Mouse (Mus musculus) MEL (cell line): ENCODE results near the gene Asgr2. TPM values are rescaled to one million over a fixed set of nuclear protein-coding genes. Genes with fewer than 3 reads are reported as not detected.
A peak's percentile ranks its signal among the peaks of the same experiment; 100 is the strongest.

Source experiments
- DNase-seq: peaks from one replicate; pipeline ENCODE4 v3.0.0; 2011; ENCODE audit warnings: low read depth, low spot score
- H3K27ac ChIP-seq: 2 replicates; pipeline ENCODE4 v1.5.1; 2012; ENCODE audit warnings: low read depth, mild to moderate bottlenecking, control low read depth, low read length, moderate library complexity; ENCODE audit not compliant: control insufficient read depth
- H3K27me3 ChIP-seq, 2 experiments: fragments of 150-350 bp in 1 of 2; sonication (generic) in 1 of 2; 2 replicates each; pipeline ENCODE4 v1.6.1; 2012; ENCODE audit warnings: low read length in 2 of 2, mild to moderate bottlenecking in 2 of 2, improper control_type of control experiment in 1 of 2, moderate library complexity in 1 of 2; ENCODE audit not compliant: insufficient read depth in 2 of 2, control insufficient read depth in 1 of 2
- H3K36me3 ChIP-seq, 2 experiments: 2 replicates each; pipeline ENCODE4 v1.6.1; 2012 to 2014; ENCODE audit warnings: low read length in 2 of 2, improper control_type of control experiment in 1 of 2, inconsistent platforms in 1 of 2, mild to moderate bottlenecking in 1 of 2; ENCODE audit not compliant: insufficient read depth in 2 of 2, control insufficient read depth in 1 of 2
- H3K4me1 ChIP-seq, 2 experiments: fragments of 150-350 bp in 1 of 2; sonication (generic) in 1 of 2; 2 replicates each; pipeline ENCODE4 v1.6.1; 2012; ENCODE audit warnings: low read length in 2 of 2, improper control_type of control experiment in 1 of 2, mild to moderate bottlenecking in 1 of 2; ENCODE audit not compliant: insufficient read depth in 2 of 2, control insufficient read depth in 1 of 2
- H3K4me3 ChIP-seq, 2 experiments: fragments of 150-350 bp in 1 of 2; sonication (generic) in 1 of 2; 2 replicates each; pipeline ENCODE4 v1.5.1; 2012; ENCODE audit warnings: low read depth in 2 of 2, low read length in 2 of 2, mild to moderate bottlenecking in 2 of 2, moderate library complexity in 2 of 2, control low read depth in 1 of 2, improper control_type of control experiment in 1 of 2; ENCODE audit not compliant: control insufficient read depth in 1 of 2, insufficient read depth in 1 of 2
- H3K79me2 ChIP-seq: 2 replicates; pipeline ENCODE4 v1.6.1; 2012; ENCODE audit warnings: mild to moderate bottlenecking, low read length, moderate library complexity; ENCODE audit not compliant: control insufficient read depth, poor library complexity, insufficient read depth
- H3K9ac ChIP-seq: 2 replicates; pipeline ENCODE4 v1.6.1; 2012; ENCODE audit warnings: low read depth, mild to moderate bottlenecking, control low read depth, low read length, moderate library complexity; ENCODE audit not compliant: control insufficient read depth, poor library complexity, severe bottlenecking
- H3K9me3 ChIP-seq: fragments of 150-350 bp; sonication (generic); replicated peaks from 2 replicates; pipeline ENCODE4 v1.6.1; 2012; ENCODE audit warnings: mild to moderate bottlenecking, low read length, improper control_type of control experiment, moderate library complexity; ENCODE audit not compliant: insufficient read depth
- CHD1 ChIP-seq: IDR thresholded peaks from 2 replicates; pipeline ENCODE4 v1.6.1; 2012; ENCODE audit warnings: low read depth, mild to moderate bottlenecking, inconsistent platforms, low read length, improper control_type of control experiment
- CTCF ChIP-seq, 3 experiments: IDR thresholded peaks in 2 of 3; conservative IDR thresholded peaks in 1 of 3; 2 replicates each; pipeline ENCODE4 v1.5.1; 2011 to 2012; ENCODE audit warnings: low read length in 3 of 3, low read depth in 2 of 3, mild to moderate bottlenecking in 2 of 3, improper control_type of control experiment in 1 of 3, inconsistent platforms in 1 of 3, mixed read lengths in 1 of 3, moderate library complexity in 1 of 3; ENCODE audit not compliant: control insufficient read depth in 1 of 3, insufficient read depth in 1 of 3, poor library complexity in 1 of 3, severe bottlenecking in 1 of 3
- E2F4 ChIP-seq: IDR thresholded peaks from 2 replicates; pipeline ENCODE4 v1.6.1; 2011; ENCODE audit warnings: low read depth, low read length, improper control_type of control experiment, borderline replicate concordance
- ELF1 ChIP-seq: IDR thresholded peaks from 2 replicates; pipeline ENCODE4 v1.6.1; 2014; ENCODE audit warnings: low read depth, mild to moderate bottlenecking, inconsistent platforms, low read length, improper control_type of control experiment, moderate library complexity
- GATA1 ChIP-seq: IDR thresholded peaks from 2 replicates; pipeline ENCODE4 v1.6.1; 2011; ENCODE audit warnings: low read depth, low read length, improper control_type of control experiment
- HCFC1 ChIP-seq: IDR thresholded peaks from 2 replicates; pipeline ENCODE4 v1.6.1; 2012; ENCODE audit warnings: low read depth, mild to moderate bottlenecking, inconsistent platforms, low read length, improper control_type of control experiment, moderate library complexity
- JUND ChIP-seq: IDR thresholded peaks from 2 replicates; pipeline ENCODE4 v1.6.1; 2011; ENCODE audit warnings: low read depth, mild to moderate bottlenecking, improper control_type of control experiment, low read length
- MAFK ChIP-seq: IDR thresholded peaks from 2 replicates; pipeline ENCODE4 v1.6.1; 2011; ENCODE audit warnings: low read depth, mild to moderate bottlenecking, low read length, improper control_type of control experiment, borderline replicate concordance
- MAX ChIP-seq: IDR thresholded peaks from 2 replicates; pipeline ENCODE4 v1.6.1; 2011; ENCODE audit warnings: low read length, improper control_type of control experiment
- MAZ ChIP-seq: IDR thresholded peaks from 2 replicates; pipeline ENCODE4 v1.6.1; 2012; ENCODE audit warnings: low read depth, mild to moderate bottlenecking, inconsistent platforms, low read length, improper control_type of control experiment
- MYB ChIP-seq: IDR thresholded peaks from 2 replicates; pipeline ENCODE4 v1.6.1; 2011; ENCODE audit warnings: mild to moderate bottlenecking, low read depth, low read length, improper control_type of control experiment
- MYC ChIP-seq: IDR thresholded peaks from 2 replicates; pipeline ENCODE4 v1.6.1; 2011; ENCODE audit warnings: low read depth, mild to moderate bottlenecking, low read length, improper control_type of control experiment, moderate library complexity
- NELFE ChIP-seq: IDR thresholded peaks from 2 replicates; pipeline ENCODE4 v1.6.1; 2011; ENCODE audit warnings: low read depth, low read length, improper control_type of control experiment
- POLR2AphosphoS2 ChIP-seq: IDR thresholded peaks from 2 replicates; pipeline ENCODE4 v1.6.1; 2011; ENCODE audit warnings: low read length, improper control_type of control experiment
- RAD21 ChIP-seq: IDR thresholded peaks from 2 replicates; pipeline ENCODE4 v1.6.1; 2011; ENCODE audit warnings: mild to moderate bottlenecking, low read depth, low read length, improper control_type of control experiment
- RCOR1 ChIP-seq: IDR thresholded peaks from 2 replicates; pipeline ENCODE4 v1.6.1; 2012; ENCODE audit warnings: low read depth, mild to moderate bottlenecking, inconsistent platforms, low read length, improper control_type of control experiment
- SIN3A ChIP-seq: IDR thresholded peaks from 2 replicates; pipeline ENCODE4 v1.6.1; 2012; ENCODE audit warnings: low read length, improper control_type of control experiment, inconsistent platforms
- SMC3 ChIP-seq: IDR thresholded peaks from 2 replicates; pipeline ENCODE4 v1.6.1; 2011; ENCODE audit warnings: low read depth, low read length, improper control_type of control experiment
- TCF12 ChIP-seq: IDR thresholded peaks from 2 replicates; pipeline ENCODE4 v1.6.1; 2014; ENCODE audit warnings: low read depth, mild to moderate bottlenecking, inconsistent platforms, low read length, improper control_type of control experiment, moderate library complexity
- UBTF ChIP-seq: IDR thresholded peaks from 2 replicates; pipeline ENCODE4 v1.6.1; 2012; ENCODE audit warnings: low read depth, mild to moderate bottlenecking, inconsistent platforms, low read length, improper control_type of control experiment, moderate library complexity, borderline replicate concordance; ENCODE audit not compliant: insufficient read depth
- USF1 ChIP-seq: IDR thresholded peaks from 2 replicates; pipeline ENCODE4 v1.6.1; 2014; ENCODE audit warnings: low read depth, mild to moderate bottlenecking, inconsistent platforms, low read length, improper control_type of control experiment, moderate library complexity
- ZC3H11A ChIP-seq: IDR thresholded peaks from 2 replicates; pipeline ENCODE4 v1.6.1; 2012; ENCODE audit warnings: low read depth, mild to moderate bottlenecking, inconsistent platforms, low read length, improper control_type of control experiment
- ZKSCAN1 ChIP-seq: IDR thresholded peaks from 2 replicates; pipeline ENCODE4 v1.6.1; 2012; ENCODE audit warnings: low read depth, mild to moderate bottlenecking, inconsistent platforms, low read length, improper control_type of control experiment, moderate library complexity
- ZNF384 ChIP-seq: IDR thresholded peaks from 2 replicates; pipeline ENCODE4 v1.6.1; 2012; ENCODE audit warnings: low read depth, mild to moderate bottlenecking, inconsistent platforms, low read length, improper control_type of control experiment
- polyA plus RNA-seq, 2 experiments: library from polyadenylated mRNA; stranded (reverse) in 1 of 2; unstranded in 1 of 2; fragments of >175 nt in 1 of 2; fragments of >200 nt in 1 of 2; gene quantifications; 2 replicates each; pipeline versions ENCODE4 v1.2.1 to v1.2.4; 2012; ENCODE audit warnings: low replicate concordance in 2 of 2, low read depth in 1 of 2; ENCODE audit not compliant: insufficient read length in 2 of 2, insufficient read depth in 1 of 2, missing spikeins in 1 of 2
- total RNA-seq: library from RNA; depleted of rRNA; stranded (reverse); fragments of 300-350 nt; gene quantifications from 2 replicates; pipeline ENCODE4 v1.2.3, GENCODE M21; 2012

Gene Asgr2
- total and polyA plus RNA-seq, 3 experiments, result not detected

DNA sequence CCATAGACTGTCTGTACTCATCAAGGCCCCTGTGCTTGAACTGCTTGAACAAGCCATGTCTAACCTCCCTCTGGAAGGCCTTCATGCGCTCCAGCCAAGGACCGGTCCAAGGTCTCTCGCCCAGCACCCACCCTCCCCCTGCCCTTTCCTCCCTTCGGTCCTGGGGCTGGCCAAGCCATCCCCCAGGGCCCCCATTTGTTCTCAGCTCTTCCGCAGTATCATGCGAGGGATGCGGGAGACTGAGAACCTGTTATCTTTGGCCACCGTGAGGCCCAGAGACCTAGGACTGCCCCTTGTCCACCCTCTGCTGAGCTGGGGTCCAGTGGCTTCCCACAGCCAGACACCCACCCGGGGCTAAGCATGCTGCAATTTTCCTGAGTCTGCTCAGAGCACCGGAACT lies 46.7 kb downstream of the Asgr2 start:
- Histone ChIP-seq H3K9me3 (no peaks in the 10 kb centered on the region), H3K36me3 (no peaks in the 10 kb centered on the region), H3K4me1 (no peaks in the 10 kb centered on the region), H3K27ac (no peak overlapping the region), H3K27me3 (peaks cover 0 to 1% of the 10 kb centered on the region in 2 experiments; a peak in 2 of 4 replicates), H3K9ac (no peak overlapping the region), H3K79me2 (no peaks in the 10 kb centered on the region), H3K4me3 (no peak overlapping the region)
- TF ChIP-seq ZNF384 (no peak), RCOR1 (no peak), MAZ (no peak), NELFE (no peak), MAFK (no peak), SIN3A (no peak), UBTF (no peak), HCFC1 (no peak), MYB (no peak), POLR2AphosphoS2 (no peak), GATA1 (no peak), E2F4 (no peak), ZKSCAN1 (no peak), MAX (no peak)
- no peak for DNase-seq

DNA sequence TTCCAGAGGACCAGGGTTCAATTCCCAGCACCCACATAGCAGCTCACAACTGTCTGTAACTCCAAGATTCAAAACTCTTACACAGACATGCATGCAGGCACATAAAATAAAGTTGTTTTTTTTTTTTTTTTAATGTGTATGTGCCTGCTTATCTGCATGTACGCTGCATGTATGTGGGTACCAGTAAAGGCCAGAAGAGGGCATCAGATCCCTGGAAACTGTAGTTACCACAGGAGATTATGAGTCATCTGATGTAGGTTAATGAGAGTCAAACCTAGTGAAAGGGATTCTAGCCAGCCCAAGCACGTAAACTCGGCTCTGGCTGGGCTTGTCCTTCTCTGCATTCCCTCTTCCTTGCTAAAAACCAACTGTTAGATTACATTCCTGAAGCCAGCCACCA lies 58.6 kb downstream of the Asgr2 start:
- no peak overlapping the region for H3K9ac ChIP-seq
- H3K27me3 ChIP-seq, result peaks cover 0 to 3% of the 10 kb centered on the region in 2 experiments; a peak in 2 of 4 replicates
- 0 out of 4 replicates have a peak, but pooled peaks cover 0 to 5% of the 10 kb centered on the region in 2 experiments for H3K4me1 ChIP-seq
- H3K36me3 ChIP-seq, result peaks cover 0 to 4% of the 10 kb centered on the region in 2 experiments; a peak in 1 of 4 replicates
- peak; percentile 88 for DNase-seq
- TF ChIP-seq CTCF (IDR thresholded peaks at IDR 0.05 in 2 of 3, conservative IDR thresholded peaks at IDR 0.05 in 1 of 3; ENCODE audit: control insufficient read depth in 1 of 3, insufficient read depth in 1 of 3, low read depth in 2 of 3, low read length in 3 of 3, poor library complexity in 1 of 3, severe bottlenecking in 1 of 3) (peak; percentile 52 to 79 (median 55)), USF1 (no peak), GATA1 (peak; percentile 52), JUND (peak; percentile 90), TCF12 (no peak), ZNF384 (peak; percentile 74), SMC3 (peak; percentile 83), CHD1 (no peak), MYC (0 out of 2 replicates have a peak, but pooled peaks have one; percentile 23), ZKSCAN1 (no peak), RAD21 (peak; percentile 73), ZC3H11A (peak; percentile 45; the same call in 1 of the 2 replicates), ELF1 (no peak), UBTF (no peak)
- H3K4me3 ChIP-seq, result no peak overlapping the region
- no peaks in the 10 kb centered on the region for H3K79me2 ChIP-seq
- no peaks in the 10 kb centered on the region for H3K9me3 ChIP-seq
- no peak overlapping the region for H3K27ac ChIP-seq
